Mouse (Mus musculus) neural tube, embryonic 14.5 days (tissue): ENCODE results near the gene Tiam1. TPM values are rescaled to one million over a fixed set of nuclear protein-coding genes. Genes with fewer than 3 reads are reported as not detected.

Source experiments
- ATAC-seq: fragments of 200-750 bp; cut with Nextera tagmentation; 2 replicates; pipeline ENCODE4 v1.8.0; 2017; ENCODE audit warnings: low read depth, mild to moderate bottlenecking, moderate TSS enrichment, moderate library complexity
- H3K27ac ChIP-seq: fragments of 300-500 bp; sonication (generic); 2 replicates; pipeline ENCODE4 v1.5.1; 2014; ENCODE audit warnings: low read depth, mild to moderate bottlenecking, control low read depth, low read length, moderate library complexity, mixed read lengths
- H3K27me3 ChIP-seq: fragments of 300-500 bp; sonication (generic); 2 replicates; pipeline ENCODE4 v1.6.1; 2014; ENCODE audit warnings: low read length; ENCODE audit not compliant: control insufficient read depth, insufficient read depth
- H3K36me3 ChIP-seq: fragments of 300-500 bp; sonication (generic); 2 replicates; pipeline ENCODE4 v1.6.1; 2014; ENCODE audit warnings: low read length, mixed read lengths; ENCODE audit not compliant: control insufficient read depth, insufficient read depth
- H3K4me1 ChIP-seq: fragments of 300-500 bp; sonication (generic); 2 replicates; pipeline ENCODE4 v1.6.1; 2014; ENCODE audit warnings: low read length; ENCODE audit not compliant: control insufficient read depth, insufficient read depth
- H3K4me2 ChIP-seq: fragments of 300-500 bp; sonication (generic); 2 replicates; pipeline ENCODE4 v1.6.1; 2014; ENCODE audit warnings: mild to moderate bottlenecking, low read depth, low read length, control low read depth
- H3K4me3 ChIP-seq: fragments of 300-500 bp; sonication (generic); 2 replicates; pipeline ENCODE4 v1.5.1; 2014; ENCODE audit warnings: low read depth, low read length, control low read depth, mixed read lengths
- H3K9ac ChIP-seq: fragments of 300-500 bp; sonication (generic); replicated peaks from 2 replicates; pipeline ENCODE4 v1.6.1; 2014; ENCODE audit warnings: low read depth, mild to moderate bottlenecking, control low read depth, low read length, mixed read lengths
- H3K9me3 ChIP-seq: fragments of 300-500 bp; sonication (generic); 2 replicates; pipeline ENCODE4 v1.6.1; 2016; ENCODE audit warnings: low read length; ENCODE audit not compliant: control insufficient read depth
- WGBS: fragments of 180-500 bp; shearing (Covaris S2); extraction: QIAGEN DNeasy Blood & Tissue Kit; methylation state at CpG from one replicate; pipeline ENCODE4 v1.1.7; 2014; 5-methylcytosine and 5-hydroxymethylcytosine counted together
- polyA plus RNA-seq: library from polyadenylated mRNA; unstranded; fragments of >200 nt; fragmentation: Nextera tagmentation; extraction: Ambion mirVana; gene quantifications from 2 replicates; pipeline ENCODE4 v1.2.1, GENCODE M21; 2014

The Tiam1 gene
- polyA plus RNA-seq, 1 experiment from 2014 or later: 34.8 TPM

DNA sequence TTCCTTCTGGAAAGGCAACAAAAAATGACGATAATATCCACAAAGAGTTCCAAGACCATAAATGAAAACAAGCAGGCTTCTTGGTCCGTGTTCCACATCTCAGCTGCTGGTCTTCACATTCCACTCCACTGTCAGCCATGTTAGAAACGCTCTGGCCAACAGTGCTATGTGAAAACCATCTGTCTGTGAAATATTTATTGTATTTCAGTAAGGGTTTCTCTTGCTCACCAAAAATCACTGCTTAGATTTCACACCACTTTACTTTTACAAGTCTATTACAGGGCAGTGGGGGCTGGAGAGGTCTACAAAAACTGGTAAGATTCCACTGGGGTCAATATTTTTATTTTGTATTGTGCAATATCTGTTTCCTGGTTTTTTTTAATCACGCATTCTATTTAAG, 127.5 kb downstream of the Tiam1 start:
- Histone ChIP-seq H3K36me3 (no peaks in the 10 kb centered on the region), H3K4me3 (no peak overlapping the region), H3K27ac (no peak overlapping the region), H3K4me2 (no peak overlapping the region), H3K4me1 (no peaks in the 10 kb centered on the region), H3K9me3 (no peaks in the 10 kb centered on the region), H3K9ac (no peak overlapping the region), H3K27me3 (no peaks in the 10 kb centered on the region)
- WGBS: 79% methylated on average over 4 of the region's 4 CpGs
- no peak for ATAC-seq

DNA sequence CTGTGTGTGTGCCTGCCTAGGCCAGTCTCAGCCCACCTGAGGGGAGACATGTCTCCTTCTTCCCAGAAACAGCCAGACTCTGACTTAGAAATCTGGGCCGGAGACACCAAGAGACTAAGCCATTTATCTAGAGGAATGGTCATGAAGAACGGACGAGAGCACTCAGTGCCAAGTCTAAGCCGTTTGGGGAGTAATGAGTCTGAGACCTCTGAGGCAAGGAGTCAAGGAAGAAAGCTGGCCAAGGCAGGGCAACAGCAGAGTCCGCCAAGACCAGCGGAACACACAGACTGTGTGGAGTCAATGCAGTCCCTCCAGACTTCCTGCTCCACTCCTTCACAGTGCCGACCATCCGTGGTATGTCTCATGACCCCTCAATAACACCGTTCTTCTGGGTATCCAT, 129.0 kb downstream of the Tiam1 start:
- H3K9ac ChIP-seq: no peak overlapping the region
- H3K27ac ChIP-seq: no peak overlapping the region
- ATAC-seq: no peak
- 88% methylated on average over 9 of the region's 9 CpGs for WGBS
- no peak overlapping the region for H3K4me2 ChIP-seq
- H3K4me1 ChIP-seq: peaks cover 1% of the 10 kb centered on the region; the same call in 1 of the 2 replicates
- H3K36me3 ChIP-seq: no peaks in the 10 kb centered on the region
- no peaks in the 10 kb centered on the region for H3K27me3 ChIP-seq
- H3K4me3 ChIP-seq: no peak overlapping the region
- H3K9me3 ChIP-seq: no peaks in the 10 kb centered on the region

DNA sequence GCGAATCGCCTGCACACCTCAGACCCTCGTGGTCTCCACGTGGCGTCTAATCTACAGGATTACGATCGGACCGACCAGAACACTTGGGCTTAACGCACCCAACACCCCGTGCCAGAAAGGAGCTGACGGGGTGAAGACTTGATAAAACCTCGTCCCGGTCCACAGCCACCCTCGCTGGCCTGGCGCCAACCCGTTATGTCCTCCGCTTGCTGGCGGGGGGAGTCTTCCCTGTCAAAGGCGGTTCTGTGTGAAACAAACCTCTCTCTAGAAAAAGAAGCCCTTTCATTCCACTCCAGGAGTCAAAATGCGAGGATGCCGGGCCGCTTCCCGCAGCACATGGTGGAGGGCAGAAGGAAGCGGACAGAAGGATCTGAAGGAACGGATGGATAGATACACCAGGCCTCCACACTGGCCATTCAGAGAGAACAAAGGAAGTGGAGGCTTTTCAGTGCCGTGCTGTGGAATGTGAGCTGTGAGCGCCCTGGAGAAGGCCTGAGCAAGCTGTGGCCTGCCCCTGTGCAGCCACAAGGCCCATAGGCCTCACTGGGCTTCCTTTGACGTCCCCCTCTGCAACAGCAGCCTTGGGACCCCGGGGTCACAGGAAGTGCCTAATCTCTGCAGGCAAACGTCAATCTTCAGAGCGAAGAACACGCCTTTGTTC, 131.9 kb downstream of the Tiam1 start:
- no peak overlapping the region for H3K9ac ChIP-seq

GRCm38 (mm10) chr16:90008504-90008903, 135.1 kb downstream of the Tiam1 start:
- Histone ChIP-seq H3K4me2 (no peak overlapping the region), H3K9me3 (no peaks in the 10 kb centered on the region), H3K36me3 (no peaks in the 10 kb centered on the region), H3K4me3 (no peak overlapping the region), H3K9ac (no peak overlapping the region), H3K27me3 (no peaks in the 10 kb centered on the region), H3K4me1 (peaks cover 4% of the 10 kb centered on the region; the same call in 1 of the 2 replicates), H3K27ac (no peak overlapping the region)
- ATAC-seq: no peak
- WGBS: 91% methylated on average over 6 of the region's 6 CpGs

More for the DNA sequence above, 131.9 kb downstream of the Tiam1 start:
- no peak overlapping the region for H3K27ac ChIP-seq
- H3K36me3 ChIP-seq: no peaks in the 10 kb centered on the region
- H3K27me3 ChIP-seq: no peaks in the 10 kb centered on the region
- H3K9me3 ChIP-seq: no peaks in the 10 kb centered on the region
- peaks cover 4% of the 10 kb centered on the region; the same call in 1 of the 2 replicates for H3K4me1 ChIP-seq
- no peak overlapping the region for H3K4me3 ChIP-seq
- H3K4me2 ChIP-seq: no peak overlapping the region
- ATAC-seq: peak; percentile 39; the same call in 1 of the 2 replicates
- WGBS: 72% methylated on average over 32 of the region's 32 CpGs

DNA sequence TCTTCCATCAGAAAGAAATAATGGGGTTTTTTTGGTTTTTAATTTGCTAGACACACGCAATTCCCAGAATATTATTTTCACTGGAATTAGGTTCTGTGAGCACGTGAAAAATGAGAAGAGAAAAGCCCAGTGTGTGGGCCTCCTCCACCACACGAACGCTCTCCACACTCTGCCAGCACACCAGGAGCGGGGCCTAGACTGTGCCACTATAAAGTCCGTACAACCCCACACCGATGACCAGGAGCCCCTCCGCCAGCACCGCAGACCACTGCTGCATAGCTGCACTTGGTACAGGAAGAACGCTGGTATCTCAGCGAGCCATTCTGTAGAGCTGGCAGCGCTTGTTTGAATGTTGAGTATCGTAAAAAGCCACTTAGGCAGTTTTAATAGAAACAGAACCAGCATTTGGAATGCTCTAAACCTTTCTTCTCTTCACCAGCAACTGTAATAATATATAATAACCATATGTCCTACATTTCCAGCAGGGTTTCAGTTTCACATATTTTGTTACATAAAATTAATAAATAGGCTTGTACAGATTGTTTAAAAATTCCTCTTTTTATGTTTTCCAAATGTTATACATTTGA, 136.1 kb downstream of the Tiam1 start:
- Histone ChIP-seq H3K4me1 (peaks cover 4% of the 10 kb centered on the region; the same call in 1 of the 2 replicates), H3K27ac (no peak overlapping the region), H3K9me3 (no peaks in the 10 kb centered on the region), H3K4me3 (no peak overlapping the region), H3K27me3 (no peaks in the 10 kb centered on the region), H3K4me2 (no peak overlapping the region), H3K36me3 (no peaks in the 10 kb centered on the region), H3K9ac (no peak overlapping the region)
- no peak for ATAC-seq
- WGBS: 87% methylated on average over 13 of the region's 13 CpGs

DNA sequence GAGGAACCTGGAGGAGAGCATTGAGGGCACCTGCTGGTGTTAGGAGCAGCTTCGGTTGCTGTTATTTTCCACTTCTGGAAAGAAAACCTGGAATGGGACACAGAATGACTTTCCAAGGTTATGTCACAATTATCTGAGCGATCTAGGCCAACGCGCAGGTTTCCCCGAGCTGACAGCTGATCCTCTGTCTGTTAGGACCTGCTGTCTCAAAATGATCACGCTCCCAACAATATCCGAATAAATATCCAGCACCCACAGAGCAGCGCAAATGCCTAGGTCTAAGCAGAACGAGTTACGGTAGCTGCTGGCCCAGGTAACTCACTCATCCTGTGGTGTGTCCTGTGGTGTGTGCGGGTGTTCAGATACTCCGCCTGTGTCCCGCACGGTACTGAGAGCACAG, 140.0 kb downstream of the Tiam1 start:
- H3K36me3 ChIP-seq: no peaks in the 10 kb centered on the region
- no peaks in the 10 kb centered on the region for H3K27me3 ChIP-seq

GRCm38 (mm10) chr16:89995155-89995554, 148.4 kb downstream of the Tiam1 start:
- ATAC-seq: no peak
- WGBS: 73% methylated on average over 7 of the region's 7 CpGs
- H3K27ac ChIP-seq: no peak overlapping the region

More for the DNA sequence above, 140.0 kb downstream of the Tiam1 start:
- WGBS: 93% methylated on average over 14 of the region's 14 CpGs
- ATAC-seq: no peak
- H3K4me1 ChIP-seq: no peaks in the 10 kb centered on the region
- no peak overlapping the region for H3K4me2 ChIP-seq
- no peak overlapping the region for H3K9ac ChIP-seq
- H3K4me3 ChIP-seq: no peak overlapping the region
- H3K9me3 ChIP-seq: no peaks in the 10 kb centered on the region
- H3K27ac ChIP-seq: no peak overlapping the region

GRCm38 (mm10) chr16:89993991-89994825, 149.4 kb downstream of the Tiam1 start:
- 89% methylated on average over 17 of the region's 17 CpGs for WGBS
- no peak for ATAC-seq

More at GRCm38 (mm10) chr16:89995155-89995554, 148.4 kb downstream of the Tiam1 start:
- no peak overlapping the region for H3K4me3 ChIP-seq
- H3K9me3 ChIP-seq: no peaks in the 10 kb centered on the region
- H3K4me1 ChIP-seq: no peaks in the 10 kb centered on the region
- no peak overlapping the region for H3K4me2 ChIP-seq
- no peaks in the 10 kb centered on the region for H3K27me3 ChIP-seq
- no peak overlapping the region for H3K9ac ChIP-seq
- no peaks in the 10 kb centered on the region for H3K36me3 ChIP-seq

GRCm38 (mm10) chr16:89993506-89993905, 150.1 kb downstream of the Tiam1 start:
- 93% methylated on average over 4 of the region's 4 CpGs for whole genome bisulfite sequencing
- no peaks in the 10 kb centered on the region for H3K9me3 ChIP-seq

More at GRCm38 (mm10) chr16:89993991-89994825, 149.4 kb downstream of the Tiam1 start:
- H3K4me2 ChIP-seq: no peak overlapping the region
- H3K36me3 ChIP-seq: no peaks in the 10 kb centered on the region
- H3K9me3 ChIP-seq: no peaks in the 10 kb centered on the region
- no peak overlapping the region for H3K4me3 ChIP-seq
- H3K27ac ChIP-seq: no peak overlapping the region
- no peak overlapping the region for H3K9ac ChIP-seq
- H3K4me1 ChIP-seq: no peaks in the 10 kb centered on the region
- H3K27me3 ChIP-seq: no peaks in the 10 kb centered on the region

More at GRCm38 (mm10) chr16:89993506-89993905, 150.1 kb downstream of the Tiam1 start:
- Histone ChIP-seq H3K4me2 (no peak overlapping the region), H3K27me3 (no peaks in the 10 kb centered on the region), H3K9ac (no peak overlapping the region), H3K4me1 (no peaks in the 10 kb centered on the region), H3K36me3 (no peaks in the 10 kb centered on the region), H3K4me3 (no peak overlapping the region), H3K27ac (no peak overlapping the region)
- no peak for ATAC-seq
